Mouse (Mus musculus): ENCODE measurements around the gene Tnrc6b. TPM values are rescaled to one million over a fixed set of nuclear protein-coding genes. Genes with fewer than 3 reads are reported as not detected.

Gene Tnrc6b
- polyA plus RNA-seq, 1 experiment from 2014 or later, result 13.9 TPM

- in situ Hi-C loops (cut with MboI; ENCODE audit: low pct_unique_long_range_greater_than_20kb), result loop anchor here (25.0 kb wide), 1 partner anchor 538 kb away; the partner anchor contains the start of genes Atf4 and Rps19bp1
- DNase-seq (ENCODE audit: low read depth, low spot score) (no peak), ATAC-seq (no peak)
- no peaks in the 10 kb centered on the region for H3K27me3 ChIP-seq
- CTCF ChIA-PET, result interaction anchor here (1.4 kb wide), 1 partner anchor 18 kb away, joined by 3 read pairs; no protein-coding TSS in a partner anchor
- TF ChIP-seq CTCF (IDR thresholded peaks at IDR 0.05), result no peak
- POLR2A ChIA-PET, result no interaction called here
These were observed 89.7 kb downstream of the Tnrc6b start for GRCm38 (mm10) chr15:80800765-80801164.

GRCm38 (mm10) chr15:80801597-80801996 lies 90.5 kb downstream of the Tnrc6b start:
- in situ Hi-C loops (cut with MboI; ENCODE audit: low pct_unique_long_range_greater_than_20kb), result loop anchor here (25.0 kb wide), 1 partner anchor 539 kb away; the partner anchor contains the start of genes Atf4 and Rps19bp1
- no peaks in the 10 kb centered on the region for H3K27me3 ChIP-seq
- CTCF ChIA-PET, result interaction anchor here (1.4 kb wide), 1 partner anchor 18 kb away, joined by 3 read pairs; no protein-coding TSS in a partner anchor
- POLR2A ChIA-PET, result no interaction called here
- TF ChIP-seq CTCF (IDR thresholded peaks at IDR 0.05), result no peak
- no peak for ATAC-seq
- DNase-seq (ENCODE audit: low read depth, low spot score), result no peak

GRCm38 (mm10) chr15:80807162-80807561 lies 96.0 kb downstream of the Tnrc6b start:
- ATAC-seq, result no peak
- DNase-seq (ENCODE audit: low read depth, low spot score), result no peak
- no peak for TF ChIP-seq CTCF (IDR thresholded peaks at IDR 0.05)
- ChIA-PET CTCF (no interaction called here), POLR2A (no interaction called here)
- in situ Hi-C loops (cut with MboI; ENCODE audit: low pct_unique_long_range_greater_than_20kb), result loop anchor here (25.0 kb wide), 1 partner anchor 545 kb away; the partner anchor contains the start of genes Atf4 and Rps19bp1
- H3K27me3 ChIP-seq, result no peaks in the 10 kb centered on the region

DNA sequence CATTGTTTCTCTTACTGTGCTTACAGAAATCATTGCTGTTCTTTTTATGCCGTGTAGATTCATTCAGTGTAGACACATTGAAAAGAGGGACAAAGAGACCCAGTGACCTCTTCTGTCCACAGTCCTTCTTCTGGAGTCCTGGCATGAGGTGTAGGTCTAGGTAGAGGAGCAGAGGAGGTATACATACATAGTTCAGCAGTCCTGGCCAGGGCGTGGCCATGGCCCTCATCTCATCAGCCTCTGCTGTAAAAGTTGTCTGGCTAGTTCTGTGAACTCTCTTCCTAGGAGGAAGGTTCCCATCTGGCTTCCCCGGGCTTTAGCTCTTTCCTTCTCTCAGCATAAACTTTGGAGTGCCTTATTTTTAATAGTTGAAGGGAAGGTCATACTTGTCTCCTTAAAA lies 99.1 kb downstream of the Tnrc6b start:
- TF ChIP-seq CTCF (IDR thresholded peaks at IDR 0.05), result no peak
- DNase-seq (ENCODE audit: low read depth, low spot score) (no peak), ATAC-seq (no peak)
- H3K27me3 ChIP-seq, result no peaks in the 10 kb centered on the region
- in situ Hi-C loops (cut with MboI; ENCODE audit: low pct_unique_long_range_greater_than_20kb), result loop anchor here (25.0 kb wide), 1 partner anchor 548 kb away; the partner anchor contains the start of genes Atf4 and Rps19bp1
- CTCF ChIA-PET, result no interaction called here
- POLR2A ChIA-PET, result no interaction called here

- no peak for TF ChIP-seq CTCF (IDR thresholded peaks at IDR 0.05)
- POLR2A ChIA-PET, result no interaction called here
- in situ Hi-C loops (cut with MboI; ENCODE audit: low pct_unique_long_range_greater_than_20kb), result loop anchor here (25.0 kb wide), 1 partner anchor 551 kb away; the partner anchor contains the start of genes Atf4 and Rps19bp1
- H3K27me3 ChIP-seq, result no peaks in the 10 kb centered on the region
- DNase-seq (ENCODE audit: low read depth, low spot score) (no peak), ATAC-seq (no peak)
- CTCF ChIA-PET, result no interaction called here
These were observed 101.7 kb downstream of the Tnrc6b start for GRCm38 (mm10) chr15:80812840-80813239.

DNA sequence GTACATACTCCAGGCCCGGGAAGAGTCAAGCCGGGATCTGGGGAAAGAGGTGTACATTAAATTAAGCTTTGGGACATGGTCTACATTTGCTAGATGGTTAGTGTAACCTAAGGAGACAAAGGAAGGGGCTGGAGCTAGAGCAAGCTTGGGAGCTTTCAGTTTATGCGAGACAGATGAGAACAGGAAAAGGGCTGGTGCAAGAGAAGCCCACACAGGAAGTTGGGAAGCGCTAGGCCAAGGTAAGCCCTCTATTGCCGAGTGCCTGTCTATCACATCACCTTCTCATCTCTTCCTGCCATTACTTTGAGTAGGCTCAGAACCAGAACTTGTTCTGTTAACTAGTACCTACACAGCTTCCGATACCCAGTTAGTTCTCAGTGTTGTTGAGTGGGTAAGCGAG lies 103.7 kb downstream of the Tnrc6b start:
- no peak for ATAC-seq
- in situ Hi-C loops (cut with MboI; ENCODE audit: low pct_unique_long_range_greater_than_20kb), result loop anchor here (25.0 kb wide), 1 partner anchor 552 kb away; the partner anchor contains the start of genes Atf4 and Rps19bp1
- no peak for TF ChIP-seq CTCF (IDR thresholded peaks at IDR 0.05)
- ChIA-PET CTCF (interaction anchor here (0.8 to 1.1 kb wide), 2 partner anchors 11 to 15 kb away, joined by 3 read pairs; no protein-coding TSS in a partner anchor), POLR2A (no interaction called here)
- DNase-seq (ENCODE audit: low read depth, low spot score), result no peak
- no peaks in the 10 kb centered on the region for H3K27me3 ChIP-seq

DNA sequence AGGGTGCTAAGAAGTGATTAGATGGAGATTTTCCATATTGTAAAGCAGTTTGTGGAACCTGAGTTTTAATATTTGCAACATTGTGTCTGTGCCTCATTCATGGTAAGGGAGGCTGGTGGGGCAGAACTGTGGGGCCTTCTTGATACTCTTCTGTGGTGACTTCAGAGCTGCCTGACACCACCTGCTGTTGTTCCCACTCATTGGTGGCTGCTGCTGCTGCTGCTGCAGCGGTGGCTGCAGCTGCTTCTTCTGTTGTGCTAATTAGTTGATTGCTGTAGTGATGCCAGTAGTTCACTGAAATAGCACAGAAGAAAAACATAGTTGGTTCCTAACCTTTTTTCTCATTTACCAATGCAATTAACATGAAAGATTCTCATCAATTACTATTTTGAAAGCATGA lies 111.2 kb downstream of the Tnrc6b start:
- DNase-seq (ENCODE audit: low read depth, low spot score), result no peak

DNA sequence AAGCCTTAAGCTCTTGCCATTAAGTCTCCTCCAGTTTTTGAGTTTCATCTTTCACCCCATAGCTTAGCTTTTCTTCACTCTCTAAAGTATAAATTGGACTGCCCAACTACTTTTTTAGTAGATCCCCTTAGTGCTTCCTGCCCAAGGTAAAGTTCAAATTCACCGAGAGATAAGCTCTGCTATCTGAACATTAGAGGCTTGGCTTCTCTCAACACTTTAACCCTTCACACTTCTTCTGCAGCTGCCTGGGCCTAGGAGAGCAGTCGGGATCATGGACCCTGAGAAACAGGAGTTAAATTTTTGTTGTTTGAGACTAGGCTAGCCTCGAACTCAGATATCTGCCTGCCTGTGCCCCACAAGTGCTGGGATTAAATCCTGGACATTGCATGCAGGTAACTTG lies 120.1 kb downstream of the Tnrc6b start:
- DNase-seq (ENCODE audit: low read depth, low spot score) (no peak), ATAC-seq (no peak)
- CTCF ChIA-PET, result interaction anchor here (2.2 kb wide), 1 partner anchor 12 kb away, joined by 7 read pairs; no protein-coding TSS in a partner anchor
- TF ChIP-seq CTCF (IDR thresholded peaks at IDR 0.05), result no peak
- in situ Hi-C loops (cut with MboI; ENCODE audit: low pct_unique_long_range_greater_than_20kb), result no loop called here
- POLR2A ChIA-PET, result no interaction called here
- no peaks in the 10 kb centered on the region for H3K27me3 ChIP-seq

More for the DNA sequence above, 111.2 kb downstream of the Tnrc6b start:
- ChIA-PET CTCF (no interaction called here), POLR2A (no interaction called here)
- TF ChIP-seq CTCF (IDR thresholded peaks at IDR 0.05), result no peak
- in situ Hi-C loops (cut with MboI; ENCODE audit: low pct_unique_long_range_greater_than_20kb), result loop anchor here (25.0 kb wide), 1 partner anchor 560 kb away; the partner anchor contains the start of genes Atf4 and Rps19bp1
- H3K27me3 ChIP-seq, result no peaks in the 10 kb centered on the region
- no peak for ATAC-seq

DNA sequence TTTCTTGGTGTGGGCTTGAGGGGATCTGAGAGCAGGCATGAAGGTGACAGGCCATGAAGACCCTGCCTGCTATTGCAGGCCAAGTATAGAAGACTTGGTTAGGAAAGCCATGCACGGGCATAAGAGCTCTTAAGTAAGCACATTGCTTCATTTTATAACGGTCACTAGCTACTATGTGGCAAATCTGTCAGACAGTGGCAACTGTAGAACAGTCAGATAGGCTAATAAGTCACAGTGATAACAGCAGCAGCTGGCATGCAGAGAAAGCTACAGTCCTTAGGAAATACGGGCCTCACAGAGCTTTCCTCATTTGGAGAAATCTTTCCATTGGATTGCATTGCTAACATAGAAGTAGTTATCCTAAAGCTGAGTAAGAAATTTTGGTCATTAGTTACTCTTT lies 121.7 kb downstream of the Tnrc6b start:
- in situ Hi-C loops (cut with MboI; ENCODE audit: low pct_unique_long_range_greater_than_20kb), result no loop called here
- ATAC-seq (no peak), DNase-seq (ENCODE audit: low read depth, low spot score) (no peak)
- ChIA-PET CTCF (interaction anchor here (0.7 to 1.2 kb wide), 2 partner anchors 17 to 65 kb away, joined by 3 read pairs; no protein-coding TSS in a partner anchor), POLR2A (no interaction called here)
- H3K27me3 ChIP-seq, result no peaks in the 10 kb centered on the region
- TF ChIP-seq CTCF (IDR thresholded peaks at IDR 0.05), result no peak

DNA sequence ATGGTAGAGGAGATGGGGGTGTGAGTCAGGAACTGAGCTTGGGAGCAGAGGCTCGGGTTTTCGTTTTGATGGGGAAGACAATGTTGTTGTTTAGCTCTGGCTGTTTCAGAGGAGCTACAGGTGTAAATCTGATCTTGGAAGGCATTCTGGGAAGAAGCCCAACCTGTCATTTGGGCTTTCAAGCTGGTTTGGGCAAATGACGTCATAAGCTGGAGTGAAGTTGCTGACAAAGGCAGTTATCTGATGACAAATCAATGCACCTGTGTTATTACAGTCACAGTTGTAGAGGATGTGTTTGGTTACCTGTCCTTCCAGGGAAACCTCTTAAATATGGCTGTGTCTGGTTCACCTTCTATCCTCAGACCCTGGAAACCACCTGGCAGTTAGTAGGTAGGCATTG lies 125.1 kb downstream of the Tnrc6b start:
- in situ Hi-C loops (cut with MboI; ENCODE audit: low pct_unique_long_range_greater_than_20kb), result no loop called here
- ATAC-seq (no peak), DNase-seq (ENCODE audit: low read depth, low spot score) (no peak)
- no peaks in the 10 kb centered on the region for H3K27me3 ChIP-seq
- CTCF ChIA-PET, result no interaction called here
- POLR2A ChIA-PET, result no interaction called here
- TF ChIP-seq CTCF (IDR thresholded peaks at IDR 0.05), result no peak

GRCm38 (mm10) chr15:80838836-80839235 lies 127.7 kb downstream of the Tnrc6b start:
- DNase-seq (ENCODE audit: low read depth, low spot score), result no peak
- ChIA-PET POLR2A (no interaction called here), CTCF (interaction anchor here (1.3 to 1.7 kb wide), 2 partner anchors 10 kb away, joined by 4 to 7 read pairs; no protein-coding TSS in a partner anchor)
- in situ Hi-C loops (cut with MboI; ENCODE audit: low pct_unique_long_range_greater_than_20kb), result no loop called here
- ATAC-seq, result no peak
- no peak for TF ChIP-seq CTCF (IDR thresholded peaks at IDR 0.05)
- H3K27me3 ChIP-seq, result no peaks in the 10 kb centered on the region
